Mouse (Mus musculus) embryonic fibroblast, embryonic 13.5 days (primary cell): ENCODE measurements at regions not wholly inside any gene's neighbourhood (a gene's known extent, or its start where the extent isn't known, plus 50 kb on each side); places are given as distances from the start of the nearest gene placed in this dataset.

Experiments used
- H3K27ac ChIP-seq: 2 replicates; pipeline ENCODE4 v1.5.1; 2012; ENCODE audit warnings: low read length, control low read depth, inconsistent platforms; ENCODE audit not compliant: insufficient read depth
- H3K4me1 ChIP-seq: 2 replicates; pipeline ENCODE4 v1.6.1; 2011; ENCODE audit warnings: low read length; ENCODE audit not compliant: control insufficient read depth, insufficient read depth
- H3K4me3 ChIP-seq: 2 replicates; pipeline ENCODE4 v1.5.1; 2011; ENCODE audit warnings: mild to moderate bottlenecking, control low read depth, low read length; ENCODE audit not compliant: insufficient read depth
- CTCF ChIP-seq: IDR thresholded peaks from 2 replicates; pipeline ENCODE4 v1.5.1; 2011; ENCODE audit warnings: mild to moderate bottlenecking, control low read depth, low read length, moderate library complexity, borderline replicate concordance; ENCODE audit not compliant: insufficient read depth
- POLR2A ChIP-seq: IDR thresholded peaks from 2 replicates; pipeline ENCODE4 v1.6.1; 2011; ENCODE audit warnings: low read depth, mild to moderate bottlenecking, control low read depth, low read length, moderate library complexity

GRCm38 (mm10) chr14:70839126-70839525 lies 239.5 kb upstream of the Fam160b2 start:
- Histone ChIP-seq H3K4me1 (no peaks in the 10 kb centered on the region), H3K27ac (no peak overlapping the region), H3K4me3 (no peak overlapping the region)
- no peak for TF ChIP-seq CTCF
- no peak for TF ChIP-seq POLR2A

GRCm38 (mm10) chr14:70837528-70837927 lies 237.9 kb upstream of the Fam160b2 start:
- H3K4me3 ChIP-seq: no peak overlapping the region
- H3K27ac ChIP-seq: no peak overlapping the region
- H3K4me1 ChIP-seq: no peaks in the 10 kb centered on the region
- TF ChIP-seq CTCF: no peak
- TF ChIP-seq POLR2A: no peak

GRCm38 (mm10) chr14:70833238-70833637 lies 233.6 kb upstream of the Fam160b2 start:
- Histone ChIP-seq H3K4me3 (no peak overlapping the region), H3K4me1 (no peaks in the 10 kb centered on the region), H3K27ac (no peak overlapping the region)
- TF ChIP-seq POLR2A (no peak), CTCF (no peak)

- TF ChIP-seq CTCF (no peak), POLR2A (no peak)
- H3K4me1 ChIP-seq: no peaks in the 10 kb centered on the region
- H3K27ac ChIP-seq: no peak overlapping the region
- H3K4me3 ChIP-seq: no peak overlapping the region
Observed at GRCm38 (mm10) chr14:70832462-70833212, 233.0 kb upstream of the Fam160b2 start.

- TF ChIP-seq POLR2A: no peak
- peak; percentile 10; the same call in 1 of the 2 replicates for TF ChIP-seq CTCF
- Histone ChIP-seq H3K4me3 (no peak overlapping the region), H3K4me1 (no peaks in the 10 kb centered on the region), H3K27ac (no peak overlapping the region)
Observed at GRCm38 (mm10) chr14:70832042-70832441, 232.4 kb upstream of the Fam160b2 start.
